Mouse (Mus musculus) kidney, adult 2 months (tissue): ENCODE data around the gene Rapgef4.

ENCODE experiments used
- CTCF ChIP-seq: fragments of 200-500 bp; conservative IDR thresholded peaks from 2 replicates; pipeline ENCODE4 v1.5.1; 2011; ENCODE audit warnings: low read depth, mild to moderate bottlenecking, control low read depth, low read length, moderate library complexity, mixed read lengths; ENCODE audit not compliant: insufficient read depth, insufficient read length
- POLR2A ChIP-seq: fragments of 200-500 bp; IDR thresholded peaks from one replicate; pipeline ENCODE4 v1.6.1; 2011; ENCODE audit warnings: low read depth, low read length, control low read depth

DNA sequence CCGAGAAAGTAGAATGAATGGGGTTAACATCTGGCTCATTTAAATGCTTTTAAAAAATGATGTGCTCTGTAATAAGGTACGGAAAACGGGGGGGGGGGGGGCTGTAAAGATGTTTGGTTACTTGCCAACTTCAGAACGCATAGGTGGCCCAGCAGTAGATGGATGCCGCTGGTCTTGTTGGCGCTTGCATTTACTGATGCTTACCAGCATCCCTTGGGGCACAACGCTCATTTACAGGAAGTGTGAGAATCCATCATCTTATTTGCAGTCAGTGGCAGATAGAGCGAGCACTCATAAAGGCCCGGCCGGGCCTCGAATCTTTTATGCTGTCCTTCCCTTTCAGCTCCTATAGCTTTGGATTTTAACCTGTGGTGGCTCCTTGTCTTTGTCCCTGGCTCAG lies 64.6 kb downstream of the Rapgef4 start:
- no peak for TF ChIP-seq POLR2A
- TF ChIP-seq CTCF, result no peak
